Mouse (Mus musculus) G1E (cell line): Measurements from ENCODE around the gene Angptl4.

ENCODE experiments used
- CTCF ChIP-seq: IDR thresholded peaks from 2 replicates; pipeline ENCODE4 v1.5.1; 2012; ENCODE audit warnings: low read depth, low read length, inconsistent platforms, mixed read lengths
- GATA1 ChIP-seq: IDR thresholded peaks from 2 replicates; pipeline ENCODE4 v1.6.1; 2012; ENCODE audit warnings: borderline replicate concordance, low read length, inconsistent platforms, mixed read lengths
- POLR2AphosphoS5 ChIP-seq: IDR thresholded peaks from 2 replicates; pipeline ENCODE4 v1.6.1; 2012; ENCODE audit warnings: low read depth, low read length, inconsistent platforms; ENCODE audit not compliant: insufficient replicate concordance
- TAL1 ChIP-seq: conservative IDR thresholded peaks from 2 replicates; pipeline ENCODE4 v1.6.1; 2012; ENCODE audit warnings: low read depth, low read length, inconsistent platforms, mixed read lengths

DNA sequence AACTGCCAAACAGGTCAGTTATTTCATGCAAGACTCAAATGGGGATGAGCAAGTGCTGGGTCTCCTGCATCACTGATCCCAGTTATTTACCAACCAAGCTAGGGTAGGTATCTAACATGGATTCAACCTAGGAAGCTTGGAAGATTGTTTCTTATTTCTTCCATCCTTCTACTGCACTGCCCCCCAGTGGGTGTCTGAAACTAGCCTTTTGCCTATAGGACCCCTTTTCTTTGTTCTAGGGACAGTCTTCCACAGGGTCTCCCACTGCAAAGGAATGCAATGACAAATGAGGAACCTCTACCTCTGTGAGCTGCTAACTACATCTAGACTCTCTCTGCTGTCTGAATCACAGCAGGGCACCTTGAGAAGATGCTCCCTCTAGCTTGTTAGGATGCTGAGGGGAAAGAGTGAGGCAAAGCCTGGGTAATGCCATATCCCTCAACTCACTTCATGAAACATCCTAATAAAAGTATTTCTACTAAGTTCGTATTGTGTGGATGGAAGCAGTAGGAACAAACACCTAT, 40.9 kb upstream of the Angptl4 start:
- TF ChIP-seq GATA1 (no peak), CTCF (no peak), TAL1 (no peak), POLR2AphosphoS5 (no peak; the same call in 1 of the 2 replicates)
